Mouse (Mus musculus): ENCODE measurements around the gene Usp45. TPM values are rescaled to one million over a fixed set of nuclear protein-coding genes. Genes with fewer than 3 reads are reported as not detected.
A peak's percentile ranks its signal among the peaks of the same experiment; 100 is the strongest.
"Not testable (repeated sequence)": the region's sequence is repeated elsewhere in the genome, so short reads cannot be mapped to it uniquely, and the experiment has no call there.

Gene Usp45
- total RNA-seq (2014; fragmentation: Nextera tagmentation) (49.2 and 58.4 TPM in 2 replicates), total RNA-seq (2017) (15.7 and 21.1 TPM in 2 replicates), polyA plus RNA-seq (2012) (2.9 and 3.4 TPM in 2 replicates)

DNA sequence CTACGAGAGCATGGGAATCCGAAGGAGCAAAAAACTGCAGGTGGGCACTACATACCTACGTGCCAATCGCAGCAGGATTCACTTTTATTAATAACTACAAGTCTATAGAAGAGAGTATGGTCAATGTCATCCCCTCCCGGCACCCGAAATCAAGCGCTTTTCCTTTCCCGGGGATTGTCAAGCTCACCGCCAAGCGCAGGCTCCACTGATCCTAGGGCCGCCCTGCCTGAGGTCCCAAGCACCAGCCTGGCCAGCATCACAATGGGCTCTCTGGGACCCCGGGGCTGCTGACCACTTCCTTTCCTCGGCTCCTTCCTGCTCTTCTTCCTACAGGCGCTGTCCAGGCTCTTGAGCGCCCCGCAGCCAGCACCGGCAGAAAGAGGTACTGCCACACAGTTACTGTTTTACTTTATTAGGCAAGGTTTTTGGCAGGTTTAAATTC, at the start of gene Usp45, which contains the start of gene Tstd3:
Gene Usp45 (plus strand): TSS at position 294 of the 442 bp plus-strand sequence.
Gene Tstd3 (minus strand): TSS at position 350 of the 442 bp plus-strand sequence.
- peak; percentile 96 for ATAC-seq (ENCODE audit: extremely low read depth, insufficient number of reproducible peaks, low FRiP score, poor library complexity, severe bottlenecking)

DNA sequence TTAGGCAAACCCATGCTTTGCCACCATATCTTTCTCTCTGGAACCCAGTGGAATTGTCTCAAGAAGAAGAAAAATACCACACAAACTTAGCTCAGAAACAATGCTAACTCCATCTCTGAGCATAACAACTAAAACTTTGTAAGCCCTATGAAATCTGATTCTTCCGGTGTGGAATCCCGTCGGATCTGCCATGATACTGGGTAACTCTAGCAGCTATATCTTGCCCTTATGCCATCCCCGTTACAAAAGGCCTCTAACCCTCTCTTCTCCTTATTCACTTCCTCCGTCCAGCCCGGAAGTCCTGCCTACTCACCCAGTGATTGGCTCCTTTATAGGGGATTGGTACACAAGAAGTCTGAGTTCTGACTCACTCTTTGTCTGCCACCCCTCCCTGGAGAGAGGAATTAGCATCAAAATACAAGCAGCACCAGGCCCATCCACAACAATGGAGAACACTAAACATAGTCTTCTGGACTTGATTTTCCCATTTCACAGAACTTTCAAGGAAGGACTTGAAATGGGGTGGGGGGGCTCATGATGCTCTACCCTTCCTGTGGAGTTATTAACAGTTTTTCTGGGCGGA, 44.1 kb upstream of the Usp45 start:
- Histone ChIP-seq H3K4me3 (ENCODE audit: low read depth, low read length) (no peak overlapping the region), H3K9me3 (replicated peaks) (no peaks in the 10 kb centered on the region), H3K36me3 (replicated peaks) (no peaks in the 10 kb centered on the region), H3K27me3 (ENCODE audit: insufficient read depth, low read length) (peaks cover 23% of the 10 kb centered on the region), H3K4me1 (ENCODE audit: insufficient read depth, low read depth, low read length) (peaks cover 8% of the 10 kb centered on the region; the same call in 1 of the 2 replicates)
- DNase-seq (ENCODE audit: low spot score) = no peak
- no peak for TF ChIP-seq GATA2 (IDR thresholded peaks at IDR 0.05; ENCODE audit: borderline replicate concordance, low read depth, low read length)
- no peak for TF ChIP-seq GATA1 (IDR thresholded peaks at IDR 0.05; ENCODE audit: borderline replicate concordance, low read length)
- TF ChIP-seq TAL1 (conservative IDR thresholded peaks at IDR 0.05; ENCODE audit: low read depth, low read length) = no peak
- no peak for TF ChIP-seq CTCF (IDR thresholded peaks at IDR 0.05; ENCODE audit: low read depth, low read length)
- TF ChIP-seq POLR2AphosphoS5 (IDR thresholded peaks at IDR 0.05; ENCODE audit: insufficient replicate concordance, low read depth, low read length) = no peak
- ATAC-seq (ENCODE audit: extremely low read depth, insufficient number of reproducible peaks, low FRiP score, poor library complexity, severe bottlenecking) = no peak

More for the DNA sequence above, at the start of gene Usp45, which contains the start of gene Tstd3:
- peaks cover 3% of the 10 kb centered on the region for H3K36me3 ChIP-seq (replicated peaks)
- peak; percentile 65 for DNase-seq (ENCODE audit: low spot score)
- H3K27me3 ChIP-seq (ENCODE audit: insufficient read depth, low read length) = no peaks in the 10 kb centered on the region
- no peak for TF ChIP-seq GATA2 (IDR thresholded peaks at IDR 0.05; ENCODE audit: borderline replicate concordance, low read depth, low read length)
- TF ChIP-seq TAL1 (conservative IDR thresholded peaks at IDR 0.05; ENCODE audit: low read depth, low read length) = no peak
- no peak for TF ChIP-seq POLR2AphosphoS5 (IDR thresholded peaks at IDR 0.05; ENCODE audit: insufficient replicate concordance, low read depth, low read length)
- TF ChIP-seq CTCF (IDR thresholded peaks at IDR 0.05; ENCODE audit: low read depth, low read length) = peak; percentile 72
- TF ChIP-seq GATA1 (IDR thresholded peaks at IDR 0.05; ENCODE audit: borderline replicate concordance, low read length) = no peak
- peak within 1 kb of the TSS; percentile 83 for H3K4me3 ChIP-seq (ENCODE audit: low read depth, low read length)
- peaks cover 5% of the 10 kb centered on the region for H3K4me1 ChIP-seq (ENCODE audit: insufficient read depth, low read depth, low read length)
- no peaks in the 10 kb centered on the region for H3K9me3 ChIP-seq (replicated peaks)

DNA sequence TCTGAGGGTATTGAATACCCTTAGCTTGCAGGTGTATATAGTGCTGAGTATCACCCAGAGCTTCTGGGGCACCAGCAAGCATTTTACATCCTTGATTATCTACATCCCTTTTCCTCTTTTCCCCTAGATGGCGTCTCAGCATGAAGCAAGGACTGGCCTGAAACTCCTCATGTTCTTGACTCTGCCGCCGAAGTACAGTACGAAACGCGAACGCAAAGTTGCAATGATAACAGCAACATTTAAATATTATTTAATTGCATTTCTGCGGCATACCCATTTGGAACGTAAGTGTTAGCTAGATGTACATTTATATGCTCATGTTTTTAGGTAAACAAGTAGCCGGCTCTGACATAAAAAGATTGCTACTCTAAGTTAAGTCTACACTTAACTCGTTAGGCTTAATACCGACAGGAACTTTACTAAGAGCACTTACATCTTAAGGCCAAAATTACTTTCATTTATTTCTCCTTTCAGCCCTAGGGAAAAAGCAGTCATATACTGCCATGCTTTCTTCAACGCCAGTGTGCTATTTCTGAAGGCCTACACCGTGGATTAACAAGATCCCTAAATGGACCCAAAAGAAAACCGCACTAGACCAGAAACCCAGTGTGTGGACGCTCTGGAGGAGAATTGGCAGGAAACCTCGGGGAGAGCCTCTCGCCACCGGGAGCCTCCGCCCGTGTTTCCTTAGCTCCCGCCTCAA, 39.9 kb upstream of the Usp45 start:
- Histone ChIP-seq H3K36me3 (replicated peaks) (peaks cover 9% of the 10 kb centered on the region), H3K9me3 (replicated peaks) (no peaks in the 10 kb centered on the region), H3K27me3 (ENCODE audit: insufficient read depth, low read length) (peaks cover 7% of the 10 kb centered on the region), H3K4me3 (ENCODE audit: low read depth, low read length) (peak overlapping the region; percentile 88), H3K4me1 (ENCODE audit: insufficient read depth, low read depth, low read length) (peaks cover 17% of the 10 kb centered on the region)
- DNase-seq (ENCODE audit: low spot score) (peak; percentile 66), ATAC-seq (ENCODE audit: extremely low read depth, insufficient number of reproducible peaks, low FRiP score, poor library complexity, severe bottlenecking) (peak; percentile 64)
- TF ChIP-seq CTCF (IDR thresholded peaks at IDR 0.05; ENCODE audit: low read depth, low read length) (no peak), GATA1 (IDR thresholded peaks at IDR 0.05; ENCODE audit: borderline replicate concordance, low read length) (no peak), GATA2 (IDR thresholded peaks at IDR 0.05; ENCODE audit: borderline replicate concordance, low read depth, low read length) (no peak), TAL1 (conservative IDR thresholded peaks at IDR 0.05; ENCODE audit: low read depth, low read length) (no peak), POLR2AphosphoS5 (IDR thresholded peaks at IDR 0.05; ENCODE audit: insufficient replicate concordance, low read depth, low read length) (no peak)

DNA sequence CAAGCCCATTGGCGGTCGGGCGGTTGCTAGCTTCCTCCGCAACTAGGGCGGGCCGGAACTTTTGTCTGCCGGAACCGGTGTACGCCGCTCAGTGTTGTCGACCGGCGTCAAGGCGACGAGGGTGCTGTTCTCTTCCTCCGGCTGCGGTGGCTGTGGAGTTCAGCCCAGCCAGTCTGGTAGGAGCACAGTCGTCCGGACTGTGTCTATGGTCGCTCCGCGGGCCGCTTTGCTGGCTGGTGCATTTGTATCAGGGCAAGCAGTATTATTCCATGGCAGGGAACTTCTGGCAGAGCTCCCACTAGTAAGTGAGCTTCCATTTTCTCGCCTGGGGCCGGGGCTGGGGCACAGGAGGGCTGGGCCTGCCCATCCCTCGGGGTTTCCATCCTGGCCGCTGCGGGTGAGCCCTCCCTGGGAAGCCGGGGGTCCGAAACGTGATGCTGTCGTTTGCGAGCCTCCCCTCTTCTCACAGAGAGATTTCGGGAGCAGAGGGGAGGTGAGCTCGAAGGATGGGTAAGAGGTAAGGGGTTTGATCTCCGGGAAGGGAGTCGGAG, 39.3 kb upstream of the Usp45 start, which contains the start of gene Ccnc:
Gene Ccnc (plus strand): TSS at position 87 of the 551 bp plus-strand sequence.
- Histone ChIP-seq H3K36me3 (replicated peaks) (peaks cover 10% of the 10 kb centered on the region), H3K27me3 (ENCODE audit: insufficient read depth, low read length) (peaks cover 5% of the 10 kb centered on the region), H3K9me3 (replicated peaks) (no peaks in the 10 kb centered on the region), H3K4me3 (ENCODE audit: low read depth, low read length) (peak within 1 kb of the TSS; percentile 88), H3K4me1 (ENCODE audit: insufficient read depth, low read depth, low read length) (peaks cover 17% of the 10 kb centered on the region)
- no peak for TF ChIP-seq CTCF (IDR thresholded peaks at IDR 0.05; ENCODE audit: low read depth, low read length)
- peak; percentile 85 for DNase-seq (ENCODE audit: low spot score)
- peak; percentile 96 for ATAC-seq (ENCODE audit: extremely low read depth, insufficient number of reproducible peaks, low FRiP score, poor library complexity, severe bottlenecking)

DNA sequence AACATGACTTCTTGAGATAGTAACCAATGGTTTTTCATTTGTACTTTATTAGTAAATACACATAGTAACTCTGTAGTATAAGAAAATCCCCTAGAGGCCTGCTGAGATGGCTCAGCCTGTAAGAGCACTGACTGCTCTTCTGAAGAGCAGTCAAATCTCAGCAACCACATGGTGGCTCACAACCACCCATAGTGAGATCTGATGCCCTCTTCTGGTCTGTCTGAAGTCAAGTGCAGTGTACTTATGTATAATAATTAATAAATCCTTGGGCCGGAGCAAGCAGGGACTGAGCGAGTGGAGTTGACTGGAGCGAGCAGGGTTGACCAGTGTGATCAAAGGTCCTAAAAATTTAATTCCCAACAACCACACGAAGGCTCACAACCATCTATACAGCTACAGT, 27.8 kb upstream of the Usp45 start:
- ATAC-seq (ENCODE audit: extremely low read depth, insufficient number of reproducible peaks, low FRiP score, poor library complexity, severe bottlenecking) (no peak), DNase-seq (ENCODE audit: low spot score) (no peak)
- H3K4me3 ChIP-seq (ENCODE audit: low read depth, low read length) = no peak overlapping the region
- no peaks in the 10 kb centered on the region for H3K9me3 ChIP-seq (replicated peaks)
- H3K36me3 ChIP-seq (replicated peaks) = peaks cover 56% of the 10 kb centered on the region
- no peak for TF ChIP-seq CTCF (IDR thresholded peaks at IDR 0.05; ENCODE audit: low read depth, low read length)
- TF ChIP-seq GATA2 (IDR thresholded peaks at IDR 0.05; ENCODE audit: borderline replicate concordance, low read depth, low read length) = no peak
- TF ChIP-seq TAL1 (conservative IDR thresholded peaks at IDR 0.05; ENCODE audit: low read depth, low read length) = no peak
- no peak for TF ChIP-seq POLR2AphosphoS5 (IDR thresholded peaks at IDR 0.05; ENCODE audit: insufficient replicate concordance, low read depth, low read length)
- no peak for TF ChIP-seq GATA1 (IDR thresholded peaks at IDR 0.05; ENCODE audit: borderline replicate concordance, low read length)
- no peaks in the 10 kb centered on the region for H3K27me3 ChIP-seq (ENCODE audit: insufficient read depth, low read length)
- H3K4me1 ChIP-seq (ENCODE audit: insufficient read depth, low read depth, low read length) = no peaks in the 10 kb centered on the region

DNA sequence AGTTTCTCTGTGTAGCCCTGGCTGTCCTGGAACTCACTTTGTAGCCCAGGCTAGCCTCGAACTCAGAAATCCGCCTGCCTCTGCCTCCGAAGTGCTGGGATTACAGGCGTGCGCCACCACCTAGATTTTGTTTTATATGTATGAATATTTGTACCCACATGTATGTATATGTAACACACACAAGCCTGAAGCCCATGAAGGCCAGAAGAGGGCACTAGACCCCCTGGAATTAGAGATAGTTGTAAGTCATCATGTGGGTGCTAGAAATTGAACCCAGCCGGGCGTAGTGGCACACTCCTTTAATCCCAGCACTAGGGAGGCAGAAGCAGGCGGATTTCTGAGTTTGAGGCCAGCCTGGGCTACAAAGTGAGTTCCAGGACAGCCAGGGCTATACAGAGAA, 22.8 kb upstream of the Usp45 start:
- peaks cover 46% of the 10 kb centered on the region for H3K36me3 ChIP-seq (replicated peaks)
- H3K4me1 ChIP-seq (ENCODE audit: insufficient read depth, low read depth, low read length); H3K9me3 ChIP-seq (replicated peaks); DNase-seq (ENCODE audit: low spot score); H3K27me3 ChIP-seq (ENCODE audit: insufficient read depth, low read length); ATAC-seq (ENCODE audit: extremely low read depth, insufficient number of reproducible peaks, low FRiP score, poor library complexity, severe bottlenecking); H3K4me3 ChIP-seq (ENCODE audit: low read depth, low read length): not testable (repeated sequence)
